Mouse (Mus musculus): ENCODE measurements at regions not wholly inside any gene's neighbourhood (a gene's known extent, or its start where the extent isn't known, plus 50 kb on each side); places are given as distances from the start of the nearest gene placed in this dataset.

GRCm38 (mm10) chr9:30772456-30772855 is 149.8 kb downstream of the Adamts15 start:
- DNase-seq (ENCODE audit: low read depth, low spot score): no peak

DNA sequence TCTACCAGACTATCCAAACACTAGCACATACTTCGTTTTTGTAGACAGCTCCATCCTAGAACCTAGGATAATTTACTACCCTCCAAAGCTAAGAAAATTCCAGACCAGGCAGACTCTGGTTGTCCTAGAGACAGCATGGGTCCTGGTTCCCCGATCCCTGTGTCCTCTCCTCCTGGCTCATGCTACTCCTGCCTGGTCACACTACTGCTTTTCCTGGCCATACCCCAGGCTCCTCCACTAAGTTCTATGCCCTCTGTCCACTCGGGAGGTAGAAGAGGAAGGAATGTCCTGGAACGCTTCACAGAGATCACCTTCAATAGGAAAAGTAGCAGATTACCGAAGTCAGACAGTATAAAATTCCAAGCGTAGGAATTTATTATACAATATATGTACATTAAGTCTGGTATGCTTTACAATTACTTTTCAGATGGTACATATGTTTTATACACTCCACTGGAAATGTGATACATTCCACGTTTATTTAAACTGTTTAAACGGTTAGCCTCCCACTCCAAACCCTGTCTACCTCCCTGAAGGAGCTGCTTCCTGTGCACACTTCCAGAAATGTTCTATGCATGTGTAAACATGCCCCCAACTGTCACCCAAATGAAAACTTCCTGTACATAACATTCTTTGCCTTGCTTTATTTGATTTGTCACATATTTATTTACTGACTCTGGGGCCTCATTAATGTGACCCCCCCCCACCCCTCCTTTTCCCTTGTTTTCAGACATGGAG is 151.6 kb downstream of the Adamts15 start:
- no peak for DNase-seq (ENCODE audit: low read depth, low spot score)

- no peak for DNase-seq (ENCODE audit: low read depth, low spot score)
Observed at GRCm38 (mm10) chr9:30769435-30769729, 152.9 kb downstream of the Adamts15 start.

DNA sequence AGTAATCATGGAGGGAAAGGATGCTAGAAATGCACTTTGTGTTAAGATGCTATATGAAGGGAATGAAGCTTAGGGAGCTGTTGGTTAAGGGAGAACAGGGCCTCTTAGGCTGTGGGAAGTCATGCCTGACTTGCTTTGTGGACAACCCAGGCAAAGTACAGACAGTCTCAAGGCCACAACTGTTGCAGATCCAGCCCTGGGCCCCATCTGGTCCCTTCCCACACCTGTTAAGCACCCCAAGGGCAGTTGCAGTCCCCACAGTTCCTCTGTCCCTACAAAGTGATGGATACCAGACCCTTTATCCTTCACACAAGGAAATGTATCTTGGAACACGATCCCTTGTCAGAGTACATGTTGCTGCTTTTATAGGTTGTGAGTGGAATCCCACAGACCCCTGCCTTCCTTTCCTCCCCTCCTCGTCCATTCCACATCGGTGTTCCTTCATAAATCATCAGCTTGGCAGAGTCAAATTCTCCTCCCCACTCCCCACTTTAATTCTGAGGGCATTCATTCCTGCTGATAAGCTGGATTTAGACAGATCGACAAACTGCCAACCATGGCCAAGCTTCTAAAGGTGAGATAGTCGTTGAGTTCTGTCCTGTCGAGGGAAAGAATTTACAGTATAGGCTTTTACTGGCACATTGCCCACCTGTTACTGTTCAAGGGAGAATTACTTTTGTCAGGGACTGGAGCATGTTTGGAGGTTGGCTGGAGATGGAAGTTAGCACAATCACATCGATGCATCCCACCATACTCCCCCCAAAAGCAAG is 153.4 kb downstream of the Adamts15 start:
- no peak for DNase-seq (ENCODE audit: low read depth, low spot score)

GRCm38 (mm10) chr9:30766701-30767100 is 155.6 kb downstream of the Adamts15 start:
- DNase-seq (ENCODE audit: low read depth, low spot score): no peak

GRCm38 (mm10) chr9:30766171-30766570 is 156.1 kb downstream of the Adamts15 start:
- DNase-seq (ENCODE audit: low read depth, low spot score): peak; percentile 51

- DNase-seq (ENCODE audit: low read depth, low spot score): no peak
Observed at GRCm38 (mm10) chr9:30765017-30765569, 157.2 kb downstream of the Adamts15 start.

DNA sequence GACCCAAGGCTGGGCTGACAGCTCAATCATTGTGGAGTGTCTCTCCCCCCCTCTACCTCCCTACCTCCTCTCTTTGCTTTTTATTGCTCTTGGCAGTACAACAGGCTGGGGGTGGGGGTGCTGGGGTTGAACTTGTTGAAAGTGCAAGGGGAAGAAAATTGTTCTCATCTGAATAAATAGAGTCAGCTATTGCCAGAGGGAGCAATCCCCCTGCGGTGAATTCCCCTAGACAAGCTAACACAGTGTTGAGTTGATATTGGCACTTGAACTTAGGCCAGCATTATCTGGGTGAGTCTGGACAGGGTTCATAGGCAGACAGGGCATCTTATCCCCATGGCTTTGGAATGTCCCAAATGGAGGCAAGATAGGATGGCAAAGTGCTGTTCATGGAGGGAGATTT is 159.3 kb downstream of the Adamts15 start:
- no peak for DNase-seq (ENCODE audit: low read depth, low spot score)

DNA sequence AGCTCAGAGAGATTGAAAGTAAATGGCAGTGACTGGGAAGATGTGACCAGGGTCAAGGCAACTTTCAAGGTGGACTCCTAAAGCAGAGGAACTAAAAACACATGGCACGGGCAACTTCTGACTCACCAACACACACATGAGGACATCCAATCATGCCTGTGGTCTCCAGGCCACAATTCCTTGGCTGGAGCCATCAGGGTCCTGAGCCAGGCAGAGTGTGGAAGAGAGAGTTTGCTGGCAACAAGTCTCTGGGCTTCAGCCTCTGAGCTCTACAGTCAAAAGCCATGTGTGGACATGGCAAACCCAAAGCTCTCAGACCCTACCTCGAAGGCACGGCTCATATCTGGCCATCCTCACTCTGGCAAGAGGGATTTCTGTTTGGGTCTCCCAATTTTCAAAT is 164.1 kb downstream of the Adamts15 start:
- DNase-seq (ENCODE audit: low read depth, low spot score): no peak

- no peak for DNase-seq (ENCODE audit: low read depth, low spot score)
Observed at GRCm38 (mm10) chr9:30757406-30757805, 164.8 kb downstream of the Adamts15 start.

DNA sequence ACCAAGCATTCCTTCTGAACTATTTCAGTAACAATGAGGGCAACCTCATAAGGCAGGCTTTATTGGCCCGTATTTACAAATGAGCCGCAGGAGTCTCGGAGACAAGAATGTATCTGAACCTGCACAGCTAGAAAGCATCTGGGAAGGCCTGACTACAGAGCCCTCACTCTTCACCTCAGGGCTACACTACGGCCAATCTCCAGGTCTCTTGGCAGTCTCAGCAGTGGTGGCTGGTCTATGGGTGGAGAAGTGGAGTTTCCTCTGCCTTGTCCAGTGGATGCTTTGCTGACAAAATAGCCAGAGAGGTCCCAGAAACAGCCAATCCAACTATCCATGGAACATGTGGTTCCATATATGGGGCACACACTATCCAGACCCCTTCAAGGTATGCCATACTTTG is 165.5 kb downstream of the Adamts15 start:
- DNase-seq (ENCODE audit: low read depth, low spot score): no peak

GRCm38 (mm10) chr9:30755586-30755985 is 166.7 kb downstream of the Adamts15 start:
- DNase-seq (ENCODE audit: low read depth, low spot score): no peak

- DNase-seq (ENCODE audit: low read depth, low spot score): no peak
Observed at GRCm38 (mm10) chr9:30754826-30755225, 167.4 kb downstream of the Adamts15 start.

DNA sequence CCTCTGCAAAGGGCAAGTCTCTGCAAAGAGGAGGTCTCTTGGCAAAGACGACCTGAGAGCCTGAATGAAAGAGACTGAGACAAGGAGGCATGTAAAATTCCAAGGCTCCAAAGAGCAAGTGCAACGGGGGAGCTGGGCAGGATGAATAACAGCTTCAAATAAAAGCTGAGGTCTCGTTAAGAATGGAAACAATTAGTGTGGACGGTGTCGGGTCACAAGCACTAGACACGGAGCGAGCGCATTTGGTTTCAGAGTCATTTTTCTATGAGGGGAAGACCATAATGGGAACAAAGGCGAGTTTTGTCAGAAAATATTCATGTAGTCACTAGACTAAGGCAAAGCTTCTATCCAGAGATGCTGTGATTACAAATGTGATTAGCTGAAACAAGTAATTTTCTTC is 178.8 kb downstream of the Adamts15 start:
- no peak for DNase-seq (ENCODE audit: low read depth, low spot score)

- DNase-seq (ENCODE audit: low read depth, low spot score): no peak
Observed at GRCm38 (mm10) chr9:30742471-30743098, 179.7 kb downstream of the Adamts15 start.

GRCm38 (mm10) chr9:30731687-30732086 is 190.6 kb downstream of the Adamts15 start:
- DNase-seq (ENCODE audit: low read depth, low spot score): no peak

GRCm38 (mm10) chr9:30723364-30724070 is 198.7 kb downstream of the Adamts15 start:
- no peak for DNase-seq (ENCODE audit: low read depth, low spot score)

DNA sequence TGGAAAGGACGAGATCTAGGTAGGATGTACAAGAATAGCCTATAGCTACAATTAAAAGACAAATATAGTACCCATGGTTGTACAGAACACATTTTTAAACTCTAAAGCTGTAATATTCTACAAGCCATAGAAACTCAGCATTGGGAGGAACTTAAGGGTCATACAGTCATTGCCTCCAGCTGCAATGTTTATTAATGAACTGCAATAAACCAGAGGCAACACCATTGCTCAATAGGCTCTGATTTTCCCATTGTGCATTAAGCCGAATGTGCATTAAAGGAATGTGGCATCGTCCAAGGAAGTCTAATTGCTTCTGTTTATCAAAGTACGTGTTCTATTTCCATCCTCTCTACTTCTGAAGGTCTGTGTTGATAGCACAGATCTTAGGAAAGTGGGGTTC is 200.4 kb downstream of the Adamts15 start:
- DNase-seq (ENCODE audit: low read depth, low spot score): no peak

DNA sequence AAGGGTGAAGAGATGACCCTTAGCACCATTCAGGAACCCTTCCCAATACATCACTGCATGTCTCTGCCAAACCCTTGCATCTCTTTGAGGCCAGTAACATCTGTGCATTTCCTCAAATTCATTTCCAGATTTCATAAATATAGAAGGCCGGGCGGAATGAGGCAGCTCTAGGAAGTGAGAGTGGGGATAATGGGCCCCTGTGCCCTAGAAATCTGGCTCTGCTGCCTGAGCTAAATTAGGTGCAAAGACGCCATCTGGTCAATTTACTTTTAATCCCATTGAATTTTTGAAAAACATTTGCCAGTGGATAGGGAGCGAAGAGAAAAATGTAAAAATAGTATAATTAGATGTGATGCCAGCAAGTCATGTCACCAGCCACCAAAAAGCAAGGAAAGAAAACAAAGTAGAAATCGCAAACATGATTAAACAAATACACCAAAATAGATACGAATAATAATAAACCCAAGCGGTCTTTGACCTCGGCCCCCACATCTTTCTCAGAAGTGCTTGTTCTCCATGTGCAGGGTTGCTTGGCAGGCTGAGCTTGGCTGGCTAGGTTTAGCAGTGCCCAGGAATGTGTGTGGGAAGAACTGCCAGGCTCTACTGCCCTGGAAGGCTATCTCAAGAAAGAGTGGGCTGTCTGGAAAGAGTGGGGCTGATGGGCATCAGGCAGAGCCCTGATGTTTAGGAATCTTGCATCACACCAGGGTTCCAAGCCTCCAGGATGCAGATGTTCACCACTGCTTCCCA is 205.7 kb downstream of the Adamts15 start:
- DNase-seq (ENCODE audit: low read depth, low spot score): no peak

GRCm38 (mm10) chr9:30710131-30710530 is 212.1 kb downstream of the Adamts15 start:
- no peak for DNase-seq (ENCODE audit: low read depth, low spot score)

- DNase-seq (ENCODE audit: low read depth, low spot score): no peak
Observed at GRCm38 (mm10) chr9:30699848-30700247, 222.4 kb downstream of the Adamts15 start.

Data from R1 (cell line).